Mouse (Mus musculus): ENCODE data around the gene Zfyve21. TPM values are rescaled to one million over a fixed set of nuclear protein-coding genes. Genes with fewer than 3 reads are reported as not detected.

The Zfyve21 gene
- polyA plus RNA-seq, 1 experiment from 2014 or later, result 105 TPM

DNA sequence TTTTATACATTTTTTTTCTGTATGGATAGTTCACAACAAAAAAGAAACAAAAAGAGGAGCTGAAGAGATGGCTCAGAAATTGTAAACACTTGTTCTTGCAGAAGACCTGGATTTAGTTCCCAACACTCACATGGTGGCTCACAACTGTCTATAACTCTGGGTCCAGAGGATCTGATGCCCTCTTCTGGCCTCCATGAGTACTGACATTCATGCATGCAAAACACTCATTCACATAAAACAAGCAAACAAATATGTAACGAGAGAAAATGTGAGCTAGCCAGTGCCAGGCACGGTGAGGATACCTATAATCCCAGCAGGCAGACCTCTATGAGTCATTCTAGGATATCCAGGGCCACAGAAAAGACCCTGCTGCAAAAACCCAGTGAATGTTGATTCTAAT lies 37.3 kb downstream of the Zfyve21 start:
- Histone ChIP-seq H3K4me2 (no peak overlapping the region), H3K36me3 (peaks cover 9% of the 10 kb centered on the region; the same call in 1 of the 2 replicates), H3K9ac (no peak overlapping the region), H3K9me3 (no peaks in the 10 kb centered on the region), H3K27me3 (no peaks in the 10 kb centered on the region), H3K27ac (no peak overlapping the region), H3K4me1 (peaks cover 8% of the 10 kb centered on the region; the same call in 1 of the 2 replicates), H3K4me3 (no peak overlapping the region)
- 60% methylated on average over 2 of the region's 2 CpGs for WGBS
- no peak for ATAC-seq (ENCODE audit: insufficient number of reproducible peaks, insufficient read depth, low FRiP score, low TSS enrichment, low read depth)

DNA sequence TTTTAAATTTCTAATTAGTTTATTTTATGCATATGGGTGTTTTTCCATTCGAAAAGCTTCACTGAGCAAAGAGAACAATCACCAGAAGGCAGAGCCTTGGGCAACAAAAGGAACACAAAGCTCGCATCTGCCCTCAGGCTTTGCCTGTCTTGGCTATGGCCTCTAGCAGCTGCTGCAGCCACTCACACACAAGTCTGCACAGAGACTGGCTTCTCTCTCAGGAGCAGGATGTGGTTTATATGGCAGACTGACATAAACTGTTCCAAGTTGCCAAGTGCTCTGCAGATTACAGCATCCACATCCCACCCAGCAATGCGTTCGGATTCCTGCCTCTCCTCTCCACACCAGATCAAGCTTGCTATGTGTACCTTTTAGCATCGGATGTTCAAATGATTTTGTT lies 37.8 kb downstream of the Zfyve21 start:
- Histone ChIP-seq H3K27ac (no peak overlapping the region), H3K36me3 (peaks cover 11% of the 10 kb centered on the region; the same call in 1 of the 2 replicates), H3K4me2 (no peak overlapping the region), H3K9ac (no peak overlapping the region), H3K27me3 (no peaks in the 10 kb centered on the region), H3K4me1 (peaks cover 8% of the 10 kb centered on the region; the same call in 1 of the 2 replicates), H3K4me3 (no peak overlapping the region), H3K9me3 (no peaks in the 10 kb centered on the region)
- ATAC-seq (ENCODE audit: insufficient number of reproducible peaks, insufficient read depth, low FRiP score, low TSS enrichment, low read depth), result no peak
- WGBS, result 73% methylated on average over 5 of the region's 5 CpGs

DNA sequence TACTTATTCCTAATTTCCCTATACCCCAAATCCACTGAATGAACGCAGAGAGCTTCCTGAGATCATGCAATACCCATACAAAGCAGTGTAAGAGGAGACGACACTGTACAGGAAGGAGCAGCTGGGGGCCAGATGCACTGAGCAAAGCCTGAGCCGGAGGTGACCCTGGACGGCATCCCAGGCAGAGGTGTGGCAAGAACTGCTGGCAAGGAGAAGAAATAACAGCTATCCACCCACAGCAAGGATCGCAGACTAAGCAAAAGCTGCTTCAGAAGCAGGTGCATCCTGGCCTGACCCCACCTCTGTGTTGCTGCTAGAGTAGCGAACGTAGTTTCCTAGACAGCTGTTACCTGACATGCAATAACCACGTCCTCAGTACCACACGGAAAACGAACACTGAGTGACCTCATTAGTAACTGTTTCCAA lies 39.1 kb downstream of the Zfyve21 start:
- no peak overlapping the region for H3K9ac ChIP-seq
- H3K27me3 ChIP-seq, result no peaks in the 10 kb centered on the region
- no peak for ATAC-seq (ENCODE audit: insufficient number of reproducible peaks, insufficient read depth, low FRiP score, low TSS enrichment, low read depth)
- H3K4me1 ChIP-seq, result peaks cover 8% of the 10 kb centered on the region; the same call in 1 of the 2 replicates
- H3K36me3 ChIP-seq, result peaks cover 14% of the 10 kb centered on the region; the same call in 1 of the 2 replicates
- H3K4me2 ChIP-seq, result no peak overlapping the region
- 50% methylated on average over 10 of the region's 10 CpGs for WGBS
- no peak overlapping the region for H3K4me3 ChIP-seq
- no peaks in the 10 kb centered on the region for H3K9me3 ChIP-seq
- no peak overlapping the region for H3K27ac ChIP-seq

GRCm38 (mm10) chr12:111853546-111853945 lies 39.6 kb downstream of the Zfyve21 start:
- no peaks in the 10 kb centered on the region for H3K27me3 ChIP-seq
- peaks cover 6% of the 10 kb centered on the region; the same call in 1 of the 2 replicates for H3K4me1 ChIP-seq
- H3K9ac ChIP-seq, result no peak overlapping the region
- WGBS, result 65% methylated on average over 4 of the region's 4 CpGs
- no peaks in the 10 kb centered on the region for H3K9me3 ChIP-seq
- H3K4me2 ChIP-seq, result no peak overlapping the region
- H3K27ac ChIP-seq, result no peak overlapping the region
- peaks cover 14% of the 10 kb centered on the region; the same call in 1 of the 2 replicates for H3K36me3 ChIP-seq
- H3K4me3 ChIP-seq, result no peak overlapping the region
- no peak for ATAC-seq (ENCODE audit: insufficient number of reproducible peaks, insufficient read depth, low FRiP score, low TSS enrichment, low read depth)

- no peak overlapping the region for H3K4me2 ChIP-seq
- H3K36me3 ChIP-seq, result 0 out of 2 replicates have a peak, but pooled peaks cover 12% of the 10 kb centered on the region
- ATAC-seq (ENCODE audit: insufficient number of reproducible peaks, insufficient read depth, low FRiP score, low TSS enrichment, low read depth), result no peak
- H3K27ac ChIP-seq, result no peak overlapping the region
- H3K9me3 ChIP-seq, result no peaks in the 10 kb centered on the region
- H3K4me3 ChIP-seq, result no peak overlapping the region
- peaks cover 6% of the 10 kb centered on the region; the same call in 1 of the 2 replicates for H3K4me1 ChIP-seq
- no peaks in the 10 kb centered on the region for H3K27me3 ChIP-seq
- 90% methylated on average over 2 of the region's 2 CpGs for WGBS
- no peak overlapping the region for H3K9ac ChIP-seq
These were observed 41.5 kb downstream of the Zfyve21 start for GRCm38 (mm10) chr12:111855448-111855847.

- no peak overlapping the region for H3K4me2 ChIP-seq
- H3K36me3 ChIP-seq, result peaks cover 13% of the 10 kb centered on the region
- no peak overlapping the region for H3K9ac ChIP-seq
- H3K4me3 ChIP-seq, result no peak overlapping the region
- no peaks in the 10 kb centered on the region for H3K4me1 ChIP-seq
- WGBS, result 84% methylated on average over 4 of the region's 4 CpGs
- no peak overlapping the region for H3K27ac ChIP-seq
- H3K9me3 ChIP-seq, result no peaks in the 10 kb centered on the region
- no peaks in the 10 kb centered on the region for H3K27me3 ChIP-seq
- ATAC-seq (ENCODE audit: insufficient number of reproducible peaks, insufficient read depth, low FRiP score, low TSS enrichment, low read depth), result no peak
These were observed 50.3 kb downstream of the Zfyve21 start for GRCm38 (mm10) chr12:111864206-111864824.

DNA sequence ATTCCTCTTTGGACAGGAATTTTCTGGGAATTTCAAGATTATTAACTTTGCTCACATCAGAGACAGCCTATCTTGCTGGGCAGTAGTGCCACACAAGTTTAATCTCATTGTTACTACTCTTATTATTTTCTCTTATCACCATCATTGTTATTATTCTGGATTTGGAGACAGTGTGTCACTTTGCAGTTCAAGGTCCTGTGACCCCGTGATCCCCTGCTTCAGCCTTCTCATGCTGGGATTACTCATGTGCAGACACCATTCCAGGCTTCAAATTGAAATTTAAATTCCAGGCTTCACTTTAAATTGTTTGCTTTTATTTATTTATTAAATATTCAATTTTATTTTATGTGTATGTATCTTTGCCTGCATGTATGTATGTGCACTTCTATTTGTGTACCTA lies 55.8 kb downstream of the Zfyve21 start:
- no peaks in the 10 kb centered on the region for H3K9me3 ChIP-seq
- 87% methylated on average over 1 of the region's 1 CpGs for whole genome bisulfite sequencing
- H3K27ac ChIP-seq, result no peak overlapping the region
- H3K4me3 ChIP-seq, result no peak overlapping the region
- no peak overlapping the region for H3K4me2 ChIP-seq
- no peaks in the 10 kb centered on the region for H3K4me1 ChIP-seq
- ATAC-seq (ENCODE audit: insufficient number of reproducible peaks, insufficient read depth, low FRiP score, low TSS enrichment, low read depth), result no peak
- H3K9ac ChIP-seq, result no peak overlapping the region
- no peaks in the 10 kb centered on the region for H3K27me3 ChIP-seq
- peaks cover 20% of the 10 kb centered on the region for H3K36me3 ChIP-seq

GRCm38 (mm10) chr12:111870811-111871210 lies 56.8 kb downstream of the Zfyve21 start:
- Histone ChIP-seq H3K36me3 (peaks cover 19% of the 10 kb centered on the region), H3K27me3 (no peaks in the 10 kb centered on the region), H3K4me2 (no peak overlapping the region), H3K27ac (no peak overlapping the region), H3K4me1 (no peaks in the 10 kb centered on the region), H3K4me3 (no peak overlapping the region), H3K9ac (no peak overlapping the region), H3K9me3 (no peaks in the 10 kb centered on the region)
- WGBS, result 92% methylated on average over 7 of the region's 7 CpGs
- no peak for ATAC-seq (ENCODE audit: insufficient number of reproducible peaks, insufficient read depth, low FRiP score, low TSS enrichment, low read depth)

DNA sequence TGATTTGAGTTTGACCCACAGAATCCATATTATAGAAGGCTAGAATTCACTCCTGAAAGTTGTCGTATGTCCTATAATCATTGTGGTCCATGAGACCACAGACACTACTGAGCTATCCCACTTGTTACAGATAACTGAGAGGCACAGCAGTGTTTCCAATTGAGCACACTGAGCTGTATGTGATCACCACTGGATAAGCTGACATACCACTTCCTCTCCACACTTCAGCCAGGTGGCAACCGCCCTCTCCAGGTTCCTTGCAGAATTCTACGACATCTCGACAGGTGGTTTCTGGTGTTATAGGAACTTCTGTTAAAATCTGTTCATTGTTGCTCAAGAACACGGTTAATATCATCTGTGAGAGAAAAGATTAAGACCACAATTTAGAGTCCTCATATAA lies 58.1 kb downstream of the Zfyve21 start:
- Histone ChIP-seq H3K9ac (no peak overlapping the region), H3K36me3 (peaks cover 16% of the 10 kb centered on the region), H3K9me3 (no peaks in the 10 kb centered on the region), H3K4me3 (no peak overlapping the region), H3K27ac (no peak overlapping the region), H3K4me2 (no peak overlapping the region), H3K27me3 (no peaks in the 10 kb centered on the region), H3K4me1 (no peaks in the 10 kb centered on the region)
- 87% methylated on average over 5 of the region's 5 CpGs for WGBS
- no peak for ATAC-seq (ENCODE audit: insufficient number of reproducible peaks, insufficient read depth, low FRiP score, low TSS enrichment, low read depth)

GRCm38 (mm10) chr12:111874601-111875140 lies 60.7 kb downstream of the Zfyve21 start:
- no peak for ATAC-seq (ENCODE audit: insufficient number of reproducible peaks, insufficient read depth, low FRiP score, low TSS enrichment, low read depth)
- H3K4me1 ChIP-seq, result no peaks in the 10 kb centered on the region

GRCm38 (mm10) chr12:111875499-111875898 lies 61.5 kb downstream of the Zfyve21 start:
- Histone ChIP-seq H3K36me3 (peaks cover 13% of the 10 kb centered on the region), H3K27me3 (no peaks in the 10 kb centered on the region), H3K4me1 (no peaks in the 10 kb centered on the region), H3K9ac (no peak overlapping the region), H3K4me3 (no peak overlapping the region), H3K4me2 (no peak overlapping the region), H3K9me3 (no peaks in the 10 kb centered on the region), H3K27ac (no peak overlapping the region)
- ATAC-seq (ENCODE audit: insufficient number of reproducible peaks, insufficient read depth, low FRiP score, low TSS enrichment, low read depth), result no peak
- WGBS, result 90% methylated on average over 3 of the region's 3 CpGs

More at GRCm38 (mm10) chr12:111874601-111875140, 60.7 kb downstream of the Zfyve21 start:
- 32% methylated on average over 1 of the region's 1 CpGs for WGBS
- no peak overlapping the region for H3K4me2 ChIP-seq
- H3K9ac ChIP-seq, result no peak overlapping the region
- H3K9me3 ChIP-seq, result no peaks in the 10 kb centered on the region
- H3K4me3 ChIP-seq, result no peak overlapping the region
- no peak overlapping the region for H3K27ac ChIP-seq
- no peaks in the 10 kb centered on the region for H3K27me3 ChIP-seq
- peaks cover 13% of the 10 kb centered on the region for H3K36me3 ChIP-seq

DNA sequence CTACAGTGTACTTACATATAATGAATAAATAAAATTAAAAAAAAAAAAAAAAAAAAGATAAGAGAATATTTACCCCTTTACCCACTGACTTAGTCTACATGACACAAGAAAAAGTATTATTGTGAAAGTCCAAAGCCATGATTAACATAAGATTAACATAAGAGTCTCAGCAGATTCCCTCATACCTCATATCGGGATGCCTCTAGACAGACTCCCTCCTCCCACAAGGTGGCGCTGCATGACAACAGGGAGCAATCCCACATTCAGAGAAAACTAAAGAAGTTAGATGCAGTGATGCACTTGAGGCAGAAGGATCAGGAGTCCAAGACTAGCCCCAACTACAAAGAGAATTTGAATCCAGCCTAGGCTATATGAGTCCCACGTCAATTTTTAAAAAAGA lies 64.2 kb downstream of the Zfyve21 start:
- WGBS, result 8% methylated on average over 3 of the region's 3 CpGs
- H3K9ac ChIP-seq, result no peak overlapping the region
- ATAC-seq (ENCODE audit: insufficient number of reproducible peaks, insufficient read depth, low FRiP score, low TSS enrichment, low read depth), result no peak

More for the DNA sequence above, 64.2 kb downstream of the Zfyve21 start:
- Histone ChIP-seq H3K27me3 (no peaks in the 10 kb centered on the region), H3K36me3 (no peaks in the 10 kb centered on the region), H3K4me3 (no peak overlapping the region), H3K9me3 (no peaks in the 10 kb centered on the region), H3K27ac (no peak overlapping the region), H3K4me2 (no peak overlapping the region), H3K4me1 (no peaks in the 10 kb centered on the region)
